14 mouse cellular contexts compared by ENCODE assay signal in the genomic region with DNA sequence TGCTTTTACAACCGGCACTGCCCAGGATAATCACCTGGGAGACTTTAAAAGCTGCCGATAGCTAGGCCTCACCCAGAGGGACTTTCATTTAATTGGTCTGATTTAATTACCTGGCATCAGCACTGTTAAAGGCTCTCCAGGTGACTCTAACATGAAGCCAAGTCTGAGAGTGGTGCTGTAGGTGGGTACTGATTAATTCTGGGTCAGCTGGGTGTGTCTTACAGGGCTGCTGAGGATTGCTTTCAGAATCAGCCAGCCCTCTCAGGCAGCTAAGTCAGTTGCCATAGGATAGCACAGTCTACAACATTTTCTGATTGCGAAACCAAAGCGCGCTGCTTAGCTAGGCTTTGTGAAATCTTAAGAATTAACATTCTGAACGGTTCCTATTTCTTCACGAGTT.
DNase-seq lines count a peak whose midpoint lies in the region; ATAC-seq lines count a peak whose summit lies in the region.
"Had no signal": no experiment of that assay in that cellular context is flagged by ENCODE, and none has a peak within 500 bp of the region (broad histone marks: within the 10 kb centered on the region; RNA-seq: fewer than 3 reads in every experiment).

No protein-coding gene starts in this region.

- H3K27ac ChIP-seq in embryonic facial prominence, embryonic 15.5 days (replicated peaks), result no peak overlapping the region
- no peak overlapping the region for H3K27ac ChIP-seq in limb, embryonic 10.5 days
- no peak overlapping the region for H3K27ac ChIP-seq in stomach, embryonic 14.5 days (ENCODE audit: low read length)
- H3K27ac ChIP-seq: embryonic facial prominence, embryonic 13.5 days; forebrain, embryonic 15.5 days; liver, embryonic 15.5 days; midbrain, embryonic 13.5 days had no signal

- H3K4me3 ChIP-seq in embryonic facial prominence, embryonic 15.5 days (replicated peaks), result no peak overlapping the region
- H3K4me3 ChIP-seq in limb, embryonic 10.5 days, result no peak overlapping the region
- no peak overlapping the region for H3K4me3 ChIP-seq in stomach, embryonic 14.5 days (ENCODE audit: low read depth, low read length)
- H3K4me3 ChIP-seq: embryonic facial prominence, embryonic 13.5 days; forebrain, embryonic 15.5 days; liver, embryonic 15.5 days; midbrain, embryonic 13.5 days had no signal

- peak; percentile 60; the same call in 1 of the 2 replicates for ATAC-seq in embryonic facial prominence, embryonic 15.5 days (ENCODE audit: insufficient number of reproducible peaks, low FRiP score, low TSS enrichment, low read depth)
- 0 out of 2 replicates have a peak, but pooled peaks have one; percentile 28 for ATAC-seq in stomach, embryonic 14.5 days (ENCODE audit: insufficient number of reproducible peaks, insufficient read depth, low FRiP score, low read depth)
- ATAC-seq: forebrain, embryonic 15.5 days; midbrain, embryonic 13.5 days had no signal

- no peak overlapping the region for H3K4me2 ChIP-seq in embryonic facial prominence, embryonic 15.5 days (replicated peaks)
- no peak overlapping the region for H3K4me2 ChIP-seq in stomach, embryonic 14.5 days (replicated peaks; ENCODE audit: low read depth, low read length)
- H3K4me2 ChIP-seq: embryonic facial prominence, embryonic 13.5 days; forebrain, embryonic 15.5 days; liver, embryonic 15.5 days; midbrain, embryonic 13.5 days had no signal

- WGBS in embryonic facial prominence, embryonic 15.5 days, result 56% methylated on average over 7 of the region's 7 CpGs
- 69% methylated on average over 7 of the region's 7 CpGs for WGBS in limb, embryonic 10.5 days
- WGBS in stomach, embryonic 14.5 days, result 79% methylated on average over 7 of the region's 7 CpGs

- H3K36me3 ChIP-seq in embryonic facial prominence, embryonic 15.5 days, result no peaks in the 10 kb centered on the region
- no peaks in the 10 kb centered on the region for H3K36me3 ChIP-seq in limb, embryonic 10.5 days
- no peaks in the 10 kb centered on the region for H3K36me3 ChIP-seq in stomach, embryonic 14.5 days (ENCODE audit: control insufficient read depth, insufficient read depth, low read length)
- H3K36me3 ChIP-seq: embryonic facial prominence, embryonic 13.5 days; forebrain, embryonic 15.5 days; liver, embryonic 15.5 days; midbrain, embryonic 13.5 days had no signal

- no peaks in the 10 kb centered on the region for H3K9me3 ChIP-seq in embryonic facial prominence, embryonic 15.5 days (replicated peaks)
- no peaks in the 10 kb centered on the region for H3K9me3 ChIP-seq in limb, embryonic 10.5 days (replicated peaks)
- H3K9me3 ChIP-seq in stomach, embryonic 14.5 days (ENCODE audit: control insufficient read depth, low read depth, low read length), result no peaks in the 10 kb centered on the region
- H3K9me3 ChIP-seq: embryonic facial prominence, embryonic 13.5 days; forebrain, embryonic 15.5 days; liver, embryonic 15.5 days; midbrain, embryonic 13.5 days had no signal

- no peaks in the 10 kb centered on the region for H3K27me3 ChIP-seq in embryonic facial prominence, embryonic 15.5 days
- H3K27me3 ChIP-seq in limb, embryonic 10.5 days (ENCODE audit: low read depth, poor library complexity, severe bottlenecking), result peaks cover 12% of the 10 kb centered on the region; the same call in 1 of the 2 replicates
- no peaks in the 10 kb centered on the region for H3K27me3 ChIP-seq in stomach, embryonic 14.5 days (ENCODE audit: control insufficient read depth, insufficient read depth, low read length)
- H3K27me3 ChIP-seq: embryonic facial prominence, embryonic 13.5 days; forebrain, embryonic 15.5 days; liver, embryonic 15.5 days; midbrain, embryonic 13.5 days had no signal

- H3K9ac ChIP-seq in embryonic facial prominence, embryonic 15.5 days, result no peak overlapping the region
- no peak overlapping the region for H3K9ac ChIP-seq in stomach, embryonic 14.5 days (replicated peaks; ENCODE audit: low read depth, low read length)
- H3K9ac ChIP-seq: embryonic facial prominence, embryonic 13.5 days; forebrain, embryonic 15.5 days; liver, embryonic 15.5 days; midbrain, embryonic 13.5 days had no signal

- no peaks in the 10 kb centered on the region for H3K4me1 ChIP-seq in embryonic facial prominence, embryonic 15.5 days
- peaks cover 12% of the 10 kb centered on the region; the same call in 1 of the 2 replicates for H3K4me1 ChIP-seq in limb, embryonic 10.5 days
- H3K4me1 ChIP-seq in stomach, embryonic 14.5 days (ENCODE audit: control insufficient read depth, insufficient read depth, low read length), result no peaks in the 10 kb centered on the region
- H3K4me1 ChIP-seq: forebrain, embryonic 15.5 days; liver, embryonic 15.5 days; midbrain, embryonic 13.5 days had no signal

- peak; percentile 2 for DNase-seq in kidney, adult 9 months
- DNase-seq in kidney, adult 18-20 months, result no peak
- DNase-seq in limb, embryonic 10.5 days (ENCODE audit: low spot score), result peak; percentile 35
- DNase-seq in thymus, postnatal 10 days (ENCODE audit: low spot score in 2 of 2), result no peak
- DNase-seq in layer of hippocampus, adult 9-10 months (ENCODE audit: low spot score), result no peak
- DNase-seq: adrenal gland, postnatal 36 days; cerebellum, adult 18-20 months; right cerebral cortex, postnatal 14 days had no signal

Comparison
In these comparisons a context has a peak if more than half of its experiments do, and no peak if none do; other contexts are left out.
1. DNase-seq: peak in kidney, adult 9 months (single experiment) and limb, embryonic 10.5 days (single experiment); none in kidney, adult 18-20 months (single experiment), thymus, postnatal 10 days (0 of 2) and layer of hippocampus, adult 9-10 months (single experiment).